Mouse (Mus musculus) stomach, postnatal 0 days (tissue): Measurements from ENCODE around the gene Tmem238l. TPM values are rescaled to one million over a fixed set of nuclear protein-coding genes. Genes with fewer than 3 reads are reported as not detected.
A peak's percentile ranks its signal among the peaks of the same experiment; 100 is the strongest.

Source experiments
- ATAC-seq: fragments of 200-750 bp; cut with Nextera tagmentation; 2 replicates; pipeline ENCODE4 v1.8.0; 2017; ENCODE audit not compliant: low FRiP score, low TSS enrichment
- DNase-seq: peaks from one replicate; pipeline ENCODE4 v3.0.0-alpha.2; 2016; ENCODE audit warnings: low spot score
- H3K27ac ChIP-seq: fragments of 300-500 bp; sonication (generic); replicated peaks from 2 replicates; pipeline ENCODE4 v1.5.1; 2014; ENCODE audit warnings: mild to moderate bottlenecking, control low read depth
- H3K27me3 ChIP-seq: fragments of 300-500 bp; sonication (generic); 2 replicates; pipeline ENCODE4 v1.6.1; 2014; ENCODE audit warnings: low read length; ENCODE audit not compliant: control insufficient read depth, insufficient read depth
- H3K36me3 ChIP-seq: fragments of 300-500 bp; sonication (generic); 2 replicates; pipeline ENCODE4 v1.6.1; 2014; ENCODE audit warnings: low read length, mixed read lengths; ENCODE audit not compliant: control insufficient read depth, insufficient read depth
- H3K4me1 ChIP-seq: fragments of 300-500 bp; sonication (generic); replicated peaks from 2 replicates; pipeline ENCODE4 v1.6.1; 2014; ENCODE audit warnings: antibody characterized with exemption; ENCODE audit not compliant: control insufficient read depth, insufficient read depth
- H3K4me2 ChIP-seq: fragments of 300-500 bp; sonication (generic); replicated peaks from 2 replicates; pipeline ENCODE4 v1.6.1; 2014; ENCODE audit warnings: low read depth, mild to moderate bottlenecking, control low read depth, moderate library complexity
- H3K4me3 ChIP-seq: fragments of 300-500 bp; sonication (generic); 2 replicates; pipeline ENCODE4 v1.5.1; 2014; ENCODE audit warnings: low read depth, low read length, control low read depth
- H3K9ac ChIP-seq: fragments of 300-500 bp; sonication (generic); 2 replicates; pipeline ENCODE4 v1.6.1; 2014; ENCODE audit warnings: mild to moderate bottlenecking, low read length, control low read depth, mixed read lengths
- H3K9me3 ChIP-seq: fragments of 300-500 bp; sonication (generic); 2 replicates; pipeline ENCODE4 v1.6.1; 2016; ENCODE audit warnings: low read length; ENCODE audit not compliant: control insufficient read depth
- CTCF ChIP-seq: IDR thresholded peaks from 2 replicates; pipeline ENCODE4 v1.5.1; 2016; ENCODE audit warnings: antibody characterized with exemption, low read depth, mild to moderate bottlenecking, moderate library complexity
- EP300 ChIP-seq: optimal IDR thresholded peaks from 2 replicates; pipeline ENCODE3; 2016; ENCODE audit warnings: antibody characterized with exemption
- WGBS: fragments of 180-500 bp; shearing (Covaris S2); extraction: QIAGEN DNeasy Blood & Tissue Kit; methylation state at CpG from one replicate; pipeline ENCODE4 v1.1.7; 2014; 5-methylcytosine and 5-hydroxymethylcytosine counted together
- polyA plus RNA-seq: library from polyadenylated mRNA; unstranded; fragments of >200 nt; fragmentation: Nextera tagmentation; extraction: Ambion mirVana; gene quantifications from 2 replicates; pipeline ENCODE4 v1.2.1, GENCODE M21; 2015

The Tmem238l gene
- polyA plus RNA-seq, 1 experiment from 2014 or later, result 21.4 TPM

GRCm38 (mm10) chr11:66924095-66924823, 32.2 kb upstream of the Tmem238l start:
- H3K9ac ChIP-seq, result no peak overlapping the region
- H3K36me3 ChIP-seq, result no peaks in the 10 kb centered on the region
- DNase-seq (peak; percentile 57), ATAC-seq (peak; percentile 53; the same call in 1 of the 2 replicates)
- H3K27me3 ChIP-seq, result no peaks in the 10 kb centered on the region
- WGBS, result 70% methylated on average over 11 of the region's 11 CpGs
- no peaks in the 10 kb centered on the region for H3K9me3 ChIP-seq
- no peak overlapping the region for H3K27ac ChIP-seq
- TF ChIP-seq EP300, result no peak
- no peak overlapping the region for H3K4me2 ChIP-seq
- H3K4me1 ChIP-seq, result no peaks in the 10 kb centered on the region
- H3K4me3 ChIP-seq, result no peak overlapping the region

- DNase-seq, result no peak
- TF ChIP-seq CTCF (no peak), EP300 (no peak)
- no peak for ATAC-seq
- H3K4me3 ChIP-seq, result no peak overlapping the region
- no peaks in the 10 kb centered on the region for H3K9me3 ChIP-seq
- whole genome bisulfite sequencing, result 66% methylated on average over 3 of the region's 3 CpGs
- H3K27ac ChIP-seq, result no peak overlapping the region
- no peaks in the 10 kb centered on the region for H3K4me1 ChIP-seq
- H3K27me3 ChIP-seq, result no peaks in the 10 kb centered on the region
- H3K36me3 ChIP-seq, result no peaks in the 10 kb centered on the region
- H3K9ac ChIP-seq, result no peak overlapping the region
- no peak overlapping the region for H3K4me2 ChIP-seq
Measured at GRCm38 (mm10) chr11:66928311-66928710, 28.1 kb upstream of the Tmem238l start.

- Histone ChIP-seq H3K4me1 (no peaks in the 10 kb centered on the region), H3K36me3 (no peaks in the 10 kb centered on the region), H3K9me3 (no peaks in the 10 kb centered on the region), H3K27ac (no peak overlapping the region), H3K27me3 (no peaks in the 10 kb centered on the region), H3K4me2 (no peak overlapping the region), H3K9ac (no peak overlapping the region), H3K4me3 (no peak overlapping the region)
- TF ChIP-seq EP300 (no peak), CTCF (no peak)
- ATAC-seq, result no peak
- 77% methylated on average over 9 of the region's 9 CpGs for WGBS
- DNase-seq, result no peak
Measured at GRCm38 (mm10) chr11:66932827-66933599, 23.4 kb upstream of the Tmem238l start.

GRCm38 (mm10) chr11:66934428-66935173, 21.8 kb upstream of the Tmem238l start:
- TF ChIP-seq EP300, result no peak
- TF ChIP-seq CTCF, result peak; percentile 4; the same call in 1 of the 2 replicates
- Histone ChIP-seq H3K27me3 (no peaks in the 10 kb centered on the region), H3K36me3 (no peaks in the 10 kb centered on the region), H3K9me3 (no peaks in the 10 kb centered on the region), H3K4me2 (no peak overlapping the region), H3K9ac (no peak overlapping the region), H3K4me3 (no peak overlapping the region), H3K4me1 (no peaks in the 10 kb centered on the region), H3K27ac (0 out of 2 replicates have a peak overlapping the region, but pooled peaks have one; percentile 35)
- ATAC-seq (peak; percentile 81), DNase-seq (peak; percentile 65)
- 52% methylated on average over 7 of the region's 7 CpGs for WGBS

GRCm38 (mm10) chr11:66942011-66942410, 14.4 kb upstream of the Tmem238l start:
- no peaks in the 10 kb centered on the region for H3K9me3 ChIP-seq
- H3K4me2 ChIP-seq, result no peak overlapping the region
- ATAC-seq (no peak), DNase-seq (no peak)
- no peaks in the 10 kb centered on the region for H3K4me1 ChIP-seq
- TF ChIP-seq EP300 (no peak), CTCF (no peak)
- no peak overlapping the region for H3K27ac ChIP-seq
- H3K4me3 ChIP-seq, result no peak overlapping the region
- no peaks in the 10 kb centered on the region for H3K27me3 ChIP-seq
- H3K9ac ChIP-seq, result no peak overlapping the region
- no peaks in the 10 kb centered on the region for H3K36me3 ChIP-seq
- WGBS, result 95% methylated on average over 5 of the region's 5 CpGs
